Mouse (Mus musculus) lung, embryonic 14.5 days (tissue): ENCODE measurements at regions not wholly inside any gene's neighbourhood (a gene's known extent, or its start where the extent isn't known, plus 50 kb on each side); places are given as distances from the start of the nearest gene placed in this dataset.

Experiments used
- ATAC-seq: fragments of 200-750 bp; cut with Nextera tagmentation; 2 replicates; pipeline ENCODE4 v1.8.0; 2017; ENCODE audit warnings: mild to moderate bottlenecking, moderate TSS enrichment, moderate library complexity; ENCODE audit not compliant: insufficient read depth
- DNase-seq: peaks from one replicate; pipeline ENCODE4 v3.0.0-alpha.2; 2015
- H3K27ac ChIP-seq: fragments of 300-500 bp; sonication (generic); 2 replicates; pipeline ENCODE4 v1.5.1; 2014; ENCODE audit warnings: low read depth, mild to moderate bottlenecking, moderate library complexity
- H3K27me3 ChIP-seq: fragments of 300-500 bp; sonication (generic); 2 replicates; pipeline ENCODE4 v1.6.1; 2014; ENCODE audit warnings: low read length, control low read depth; ENCODE audit not compliant: insufficient read depth
- H3K36me3 ChIP-seq: fragments of 300-500 bp; sonication (generic); 2 replicates; pipeline ENCODE4 v1.6.1; 2014; ENCODE audit warnings: control low read depth; ENCODE audit not compliant: insufficient read depth
- H3K4me1 ChIP-seq: fragments of 300-500 bp; sonication (generic); 2 replicates; pipeline ENCODE4 v1.6.1; 2014; ENCODE audit warnings: antibody characterized with exemption, control low read depth; ENCODE audit not compliant: insufficient read depth
- H3K4me2 ChIP-seq: fragments of 300-500 bp; sonication (generic); 2 replicates; pipeline ENCODE4 v1.6.1; 2014; ENCODE audit warnings: mild to moderate bottlenecking
- H3K4me3 ChIP-seq: fragments of 300-500 bp; sonication (generic); 2 replicates; pipeline ENCODE4 v1.5.1; 2014; ENCODE audit warnings: low read depth, low read length
- H3K9ac ChIP-seq: fragments of 300-500 bp; sonication (generic); 2 replicates; pipeline ENCODE4 v1.6.1; 2014
- H3K9me3 ChIP-seq: fragments of 300-500 bp; sonication (generic); 2 replicates; pipeline ENCODE4 v1.6.1; 2016; ENCODE audit warnings: low read depth, low read length, control low read depth
- CTCF ChIP-seq: IDR thresholded peaks from 2 replicates; pipeline ENCODE4 v1.5.1; 2016; ENCODE audit warnings: antibody characterized with exemption, low read depth
- WGBS: fragments of 180-500 bp; shearing (Covaris S2); extraction: QIAGEN DNeasy Blood & Tissue Kit; methylation state at CpG from one replicate; pipeline ENCODE4 v1.1.7; 2014; 5-methylcytosine and 5-hydroxymethylcytosine counted together

- Histone ChIP-seq H3K27ac (no peak overlapping the region), H3K4me3 (no peak overlapping the region), H3K4me2 (no peak overlapping the region), H3K4me1 (0 out of 2 replicates have a peak, but pooled peaks cover 2% of the 10 kb centered on the region), H3K36me3 (no peaks in the 10 kb centered on the region), H3K27me3 (no peaks in the 10 kb centered on the region), H3K9ac (no peak overlapping the region), H3K9me3 (0 out of 2 replicates have a peak, but pooled peaks cover 4% of the 10 kb centered on the region)
- WGBS, result 22% methylated on average over 2 of the region's 2 CpGs
- peak; percentile 47; the same call in 1 of the 2 replicates for TF ChIP-seq CTCF
- DNase-seq, result peak; percentile 63
- ATAC-seq, result peak; percentile 58
Observed at GRCm38 (mm10) chr3:66518289-66518688, 221.7 kb upstream of the Veph1 start.

- TF ChIP-seq CTCF, result no peak
- Histone ChIP-seq H3K9ac (no peak overlapping the region), H3K27me3 (no peaks in the 10 kb centered on the region), H3K9me3 (0 out of 2 replicates have a peak, but pooled peaks cover 4% of the 10 kb centered on the region), H3K27ac (no peak overlapping the region), H3K36me3 (no peaks in the 10 kb centered on the region), H3K4me1 (0 out of 2 replicates have a peak, but pooled peaks cover 2% of the 10 kb centered on the region), H3K4me2 (no peak overlapping the region), H3K4me3 (no peak overlapping the region)
- 55% methylated on average over 6 of the region's 6 CpGs for WGBS
- peak; percentile 72 for DNase-seq
- peak; percentile 68 for ATAC-seq
Observed at GRCm38 (mm10) chr3:66515773-66516406, 219.3 kb upstream of the Veph1 start.

GRCm38 (mm10) chr3:66514587-66514986, 217.9 kb upstream of the Veph1 start:
- no peak overlapping the region for H3K27ac ChIP-seq
- H3K36me3 ChIP-seq, result no peaks in the 10 kb centered on the region
- H3K9ac ChIP-seq, result no peak overlapping the region
- WGBS, result 87% methylated on average over 8 of the region's 8 CpGs
- DNase-seq, result no peak
- no peak overlapping the region for H3K4me3 ChIP-seq
- no peaks in the 10 kb centered on the region for H3K27me3 ChIP-seq
- H3K4me2 ChIP-seq, result no peak overlapping the region
- H3K4me1 ChIP-seq, result 0 out of 2 replicates have a peak, but pooled peaks cover 2% of the 10 kb centered on the region
- 0 out of 2 replicates have a peak, but pooled peaks cover 4% of the 10 kb centered on the region for H3K9me3 ChIP-seq
- no peak for TF ChIP-seq CTCF
- ATAC-seq, result no peak

- no peak overlapping the region for H3K27ac ChIP-seq
- H3K4me2 ChIP-seq, result no peak overlapping the region
- no peak overlapping the region for H3K9ac ChIP-seq
- no peaks in the 10 kb centered on the region for H3K4me1 ChIP-seq
- no peaks in the 10 kb centered on the region for H3K27me3 ChIP-seq
- 78% methylated on average over 1 of the region's 1 CpGs for WGBS
- ATAC-seq (no peak), DNase-seq (no peak)
- H3K4me3 ChIP-seq, result no peak overlapping the region
- 0 out of 2 replicates have a peak, but pooled peaks cover 4% of the 10 kb centered on the region for H3K9me3 ChIP-seq
- no peak for TF ChIP-seq CTCF
- H3K36me3 ChIP-seq, result no peaks in the 10 kb centered on the region
Observed at GRCm38 (mm10) chr3:66512408-66512807, 215.8 kb upstream of the Veph1 start.

- Histone ChIP-seq H3K36me3 (no peaks in the 10 kb centered on the region), H3K9me3 (no peaks in the 10 kb centered on the region), H3K4me1 (peaks cover 8% of the 10 kb centered on the region; the same call in 1 of the 2 replicates), H3K27me3 (no peaks in the 10 kb centered on the region), H3K4me2 (no peak overlapping the region), H3K27ac (no peak overlapping the region), H3K4me3 (no peak overlapping the region), H3K9ac (no peak overlapping the region)
- ATAC-seq (no peak), DNase-seq (no peak)
- TF ChIP-seq CTCF, result no peak
- 79% methylated on average over 4 of the region's 4 CpGs for WGBS
Observed at GRCm38 (mm10) chr3:66510455-66510854, 213.8 kb upstream of the Veph1 start.

- no peaks in the 10 kb centered on the region for H3K27me3 ChIP-seq
- no peak overlapping the region for H3K9ac ChIP-seq
- H3K36me3 ChIP-seq, result no peaks in the 10 kb centered on the region
- peaks cover 8% of the 10 kb centered on the region; the same call in 1 of the 2 replicates for H3K4me1 ChIP-seq
- no peak overlapping the region for H3K4me2 ChIP-seq
- no peak overlapping the region for H3K4me3 ChIP-seq
- no peaks in the 10 kb centered on the region for H3K9me3 ChIP-seq
- DNase-seq (no peak), ATAC-seq (no peak)
- no peak overlapping the region for H3K27ac ChIP-seq
- no peak for TF ChIP-seq CTCF
Observed at GRCm38 (mm10) chr3:66506125-66506524, 209.5 kb upstream of the Veph1 start.

- WGBS, result 58% methylated on average over 6 of the region's 6 CpGs
- no peaks in the 10 kb centered on the region for H3K27me3 ChIP-seq
- peak; percentile 7 for DNase-seq
- no peak overlapping the region for H3K4me3 ChIP-seq
- H3K27ac ChIP-seq, result no peak overlapping the region
- no peak overlapping the region for H3K9ac ChIP-seq
- no peak overlapping the region for H3K4me2 ChIP-seq
- no peaks in the 10 kb centered on the region for H3K36me3 ChIP-seq
- H3K9me3 ChIP-seq, result no peaks in the 10 kb centered on the region
- no peak for TF ChIP-seq CTCF
- ATAC-seq, result no peak
- H3K4me1 ChIP-seq, result peaks cover 8% of the 10 kb centered on the region; the same call in 1 of the 2 replicates
Observed at GRCm38 (mm10) chr3:66505476-66506076, 208.9 kb upstream of the Veph1 start.
